Mouse (Mus musculus): ENCODE results near the gene Ugt1a1.

Gene Ugt1a1

DNA sequence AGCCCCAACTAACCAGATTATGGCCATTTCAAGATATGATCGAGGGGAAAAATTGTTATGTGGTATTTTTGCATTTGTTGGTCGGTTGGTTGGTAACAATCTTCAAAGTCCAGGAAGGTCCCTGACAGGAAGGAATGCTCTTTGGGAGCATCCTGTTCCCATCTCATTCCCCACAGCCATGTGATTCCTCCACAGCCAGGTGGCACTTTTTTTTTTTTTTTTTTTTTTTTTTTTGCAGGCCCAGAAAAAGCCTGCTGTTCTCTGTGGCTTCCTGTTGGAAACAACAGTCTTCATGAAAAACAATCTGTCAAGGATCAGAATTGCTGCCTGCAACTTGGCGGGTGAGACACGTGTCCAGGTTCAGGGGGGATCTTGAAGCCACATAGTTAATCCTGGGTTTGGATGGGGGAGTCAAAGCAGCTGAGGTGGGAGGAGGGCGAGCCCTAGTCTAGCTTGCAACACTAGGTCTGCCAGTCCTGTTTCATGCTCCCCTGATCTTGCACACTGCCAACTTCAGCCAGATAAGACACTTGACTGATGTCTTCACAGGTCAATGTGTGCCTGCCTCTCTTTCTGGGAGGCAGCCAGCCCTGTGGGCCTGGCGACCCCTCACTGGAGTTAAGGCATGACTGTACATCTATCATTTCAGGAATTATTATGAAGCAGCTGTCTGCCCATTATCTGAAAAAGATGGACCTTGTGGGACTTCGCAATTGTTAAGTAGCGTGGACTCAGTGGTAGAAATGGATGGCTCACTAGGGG, 47.3 kb downstream of the Ugt1a1 start:
- peak in 1 of 2 experiments; percentile 24 for DNase-seq

DNA sequence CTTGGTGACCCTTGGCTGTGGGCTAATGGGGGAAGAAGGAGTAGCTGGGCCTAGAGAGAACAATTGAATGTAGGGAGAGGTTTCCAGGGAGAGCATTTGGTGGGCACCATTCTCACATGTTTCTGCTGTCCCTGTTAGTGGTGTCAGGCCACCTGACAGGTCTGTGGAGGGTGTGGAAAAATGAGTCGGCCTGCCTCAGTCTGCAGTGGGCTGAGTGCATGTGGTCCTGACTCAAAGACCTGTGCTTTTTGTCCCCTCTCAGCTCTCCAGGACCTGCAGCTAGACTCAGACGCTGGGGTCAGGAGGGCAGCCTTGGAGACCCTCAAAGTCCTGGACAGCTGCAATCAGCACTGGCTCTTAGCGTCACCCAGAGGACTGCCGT, 47.9 kb downstream of the Ugt1a1 start:
- DNase-seq, result no peak

DNA sequence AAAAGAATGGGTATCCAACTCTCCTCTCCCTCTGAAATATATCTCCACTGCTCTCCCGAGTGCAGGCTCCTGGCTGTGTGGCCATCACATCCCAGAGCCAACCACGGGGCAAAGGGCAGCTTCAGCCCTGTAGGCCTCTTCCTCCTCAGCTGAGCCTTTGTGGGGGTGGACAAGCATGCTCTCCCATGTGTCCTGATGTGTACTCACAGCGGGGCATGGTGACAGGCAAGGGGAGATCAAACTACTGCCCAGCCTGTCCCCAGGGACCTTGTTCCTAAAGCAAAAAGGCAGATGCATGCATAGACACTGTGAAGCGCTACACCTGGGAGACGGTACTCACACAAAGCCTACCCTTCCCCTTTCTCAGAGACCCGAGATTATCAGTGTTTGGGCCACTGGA, 48.4 kb downstream of the Ugt1a1 start:
- peak in 1 of 2 experiments; percentile 36 for DNase-seq

DNA sequence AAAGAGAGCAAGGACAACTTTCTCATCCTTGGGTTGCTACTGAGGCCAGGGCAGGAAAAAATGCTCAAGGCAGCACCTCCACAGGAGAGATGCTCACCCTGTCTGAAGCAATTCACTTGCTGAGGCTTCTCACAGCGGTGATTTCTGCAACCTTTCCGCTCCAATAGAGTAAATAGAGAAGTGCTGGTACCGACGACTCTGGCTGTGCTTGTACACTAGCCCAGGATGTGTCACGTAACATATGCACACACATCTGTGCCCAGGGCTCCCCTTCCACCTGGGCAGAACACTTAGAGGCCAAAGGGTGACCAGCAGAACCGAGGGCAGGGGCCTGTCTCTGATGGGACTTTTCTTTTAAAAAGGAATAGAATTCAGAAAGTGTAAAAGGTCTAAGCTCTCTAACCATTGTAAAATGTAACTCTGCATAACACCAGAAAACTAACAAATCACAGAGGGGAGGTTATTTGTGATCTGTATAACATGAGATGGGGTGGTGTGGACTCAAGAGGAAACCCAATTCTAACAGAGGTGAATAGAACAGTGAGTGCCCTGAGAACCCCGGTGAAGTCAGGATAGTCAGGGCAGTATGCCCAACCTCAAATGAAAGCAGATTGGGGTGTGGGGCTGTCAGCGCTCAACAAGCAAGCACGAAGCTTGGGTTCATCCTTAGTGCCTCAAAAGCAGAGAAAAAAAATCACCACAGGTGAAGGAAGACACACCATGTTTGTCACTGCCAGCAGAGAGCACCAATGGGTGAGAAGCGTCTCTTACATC, 49.0 kb downstream of the Ugt1a1 start:
- DNase-seq, result peak in 1 of 2 experiments; percentile 6

DNA sequence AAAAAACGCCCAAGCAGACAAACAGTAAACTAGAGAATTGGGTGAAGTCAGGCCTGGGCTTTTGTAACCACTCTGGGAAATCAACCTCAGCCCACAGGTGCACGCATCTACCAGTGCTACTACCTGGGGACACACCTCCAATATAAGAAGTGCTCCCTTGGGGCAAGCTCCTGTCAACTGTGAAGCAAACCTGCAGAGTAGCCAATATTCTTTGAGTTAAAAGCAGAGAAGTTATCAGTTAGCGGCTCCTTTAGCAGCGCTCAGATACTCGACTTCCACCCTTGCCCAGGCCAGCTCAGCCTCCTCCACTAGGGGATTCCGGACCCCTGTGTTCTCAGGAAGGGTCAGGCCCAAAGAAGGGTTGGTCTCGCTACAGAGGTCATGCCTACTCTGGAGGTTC, 49.9 kb downstream of the Ugt1a1 start:
- DNase-seq, result peak in 1 of 2 experiments; percentile 23

DNA sequence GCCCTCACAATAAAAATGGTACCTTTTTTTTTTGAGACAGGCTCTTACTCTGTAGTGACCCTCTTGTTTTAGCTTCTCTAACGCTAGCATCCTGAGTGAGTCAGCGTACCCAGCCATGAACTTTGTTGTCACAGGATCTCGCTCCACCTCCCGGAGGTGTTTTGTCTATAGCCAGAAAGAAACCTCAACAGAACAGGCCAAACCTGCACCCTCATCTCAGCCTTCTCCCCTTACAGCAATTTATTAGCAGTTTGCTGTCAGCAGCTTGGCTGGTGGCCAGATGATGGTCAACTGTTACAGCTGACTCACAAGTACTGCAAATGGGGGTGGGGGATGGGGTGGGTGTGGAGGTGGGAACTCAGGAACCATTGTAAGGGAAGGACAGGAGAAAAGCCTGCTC, 50.5 kb downstream of the Ugt1a1 start:
- peak in 1 of 2 experiments; percentile 15 for DNase-seq

DNA sequence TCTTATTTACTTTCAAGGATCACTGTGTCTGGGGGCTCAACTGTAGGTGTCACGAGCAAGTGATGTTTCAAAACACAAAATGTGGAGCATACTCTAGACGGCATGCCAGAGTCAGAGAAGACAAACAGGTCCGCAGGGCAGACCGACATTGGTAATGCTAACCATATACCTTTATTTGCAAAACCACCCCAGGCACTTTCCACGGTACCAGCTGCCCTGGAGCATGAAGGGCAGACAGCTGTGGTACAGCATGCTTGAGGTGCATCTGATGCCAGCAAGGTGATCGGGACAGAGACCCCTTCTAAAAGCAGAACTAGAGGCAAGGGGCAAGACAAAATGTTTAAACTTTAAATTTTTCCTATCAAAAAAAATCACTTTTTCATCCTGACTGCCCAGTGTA, 51.2 kb downstream of the Ugt1a1 start:
- DNase-seq, result no peak

DNA sequence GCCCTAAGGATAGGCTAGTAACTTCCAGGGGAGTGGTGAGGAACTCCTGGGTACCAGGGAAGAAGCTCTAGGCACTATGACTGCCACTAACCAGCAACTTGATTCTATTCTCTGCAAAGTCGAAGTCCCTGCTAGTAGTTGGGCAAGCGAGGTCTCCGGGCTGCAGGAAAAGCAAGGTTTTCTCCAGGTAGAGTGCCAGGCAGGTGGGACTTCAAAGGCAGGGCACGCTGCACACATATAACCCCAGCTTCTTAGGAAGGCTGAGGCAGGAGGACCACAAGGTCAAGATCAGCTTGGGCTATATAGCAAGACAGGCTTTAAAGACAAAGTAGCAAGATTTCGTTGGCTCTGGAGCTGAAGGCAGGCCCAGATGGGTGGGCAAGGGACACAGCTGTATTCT, 52.0 kb downstream of the Ugt1a1 start:
- DNase-seq, result peak in 1 of 2 experiments; percentile 15

DNA sequence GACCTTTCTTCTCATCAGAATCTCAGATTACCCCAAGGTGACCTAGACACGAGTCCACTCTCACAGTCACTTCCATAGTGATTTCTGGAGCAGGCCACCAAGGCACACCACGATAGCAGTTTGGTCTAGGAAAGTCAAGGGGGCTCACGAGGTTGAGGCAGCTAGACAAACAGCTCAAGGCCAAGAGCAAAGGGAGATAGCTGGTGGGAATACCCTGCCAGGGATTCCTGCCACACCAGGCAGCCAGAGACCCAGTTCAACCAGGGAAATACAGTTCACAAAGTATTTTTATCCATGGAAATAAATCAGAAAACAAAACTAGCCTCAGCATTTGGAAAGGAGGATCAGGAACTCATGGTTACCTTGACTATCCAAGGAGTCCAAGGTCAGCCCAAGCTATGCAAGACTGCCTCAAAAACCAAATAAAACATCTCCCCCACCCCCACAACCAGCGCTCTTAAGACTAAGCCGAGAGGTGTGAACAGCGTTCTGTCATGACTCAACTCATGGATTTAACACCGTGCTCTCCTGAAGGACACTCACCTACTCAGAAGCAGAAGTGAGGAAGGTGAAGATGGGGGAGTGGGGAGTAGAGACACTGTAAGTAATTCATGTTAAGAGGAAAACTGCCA, 52.6 kb downstream of the Ugt1a1 start:
- no peak for DNase-seq

DNA sequence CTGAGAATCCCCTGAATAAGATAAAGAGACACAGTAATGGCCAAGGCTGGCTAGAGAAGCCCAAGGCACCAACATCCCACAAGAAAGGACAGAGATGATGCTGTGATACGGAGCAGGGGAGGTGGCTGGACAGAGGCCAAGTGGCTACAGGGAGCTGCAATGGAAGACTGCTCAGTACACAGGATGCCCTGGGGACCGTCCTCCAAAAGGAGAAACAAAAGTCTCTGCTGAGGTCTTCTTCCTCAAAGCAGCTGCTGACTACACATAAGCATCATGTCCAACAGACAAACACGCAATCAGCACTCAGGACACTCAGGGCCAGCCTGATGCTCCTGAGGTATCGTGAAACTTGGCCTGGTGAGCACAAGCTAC, 53.1 kb downstream of the Ugt1a1 start:
- DNase-seq, result peak in 1 of 2 experiments; percentile 12

DNA sequence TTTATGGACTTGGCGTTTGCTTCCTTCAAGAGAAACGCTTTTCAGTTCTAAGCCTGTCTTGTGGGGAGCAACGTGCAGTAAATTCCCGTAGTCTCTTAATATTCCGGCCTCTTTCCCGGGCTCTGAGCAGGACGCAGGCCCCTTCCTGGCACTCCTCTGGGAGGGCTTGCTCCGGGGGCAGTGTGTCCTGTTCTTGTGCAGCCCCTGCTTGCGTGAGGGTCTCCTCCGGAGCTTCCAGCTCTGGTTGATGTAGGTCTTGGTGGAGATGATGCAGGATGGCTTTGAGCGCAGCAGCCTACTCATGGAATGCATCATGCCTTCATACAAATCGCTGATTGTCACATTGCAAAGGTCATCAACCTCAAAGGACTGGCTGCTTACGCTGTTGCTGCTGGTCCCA, 54.4 kb downstream of the Ugt1a1 start:
- peak in 1 of 2 experiments; percentile 17 for DNase-seq

DNA sequence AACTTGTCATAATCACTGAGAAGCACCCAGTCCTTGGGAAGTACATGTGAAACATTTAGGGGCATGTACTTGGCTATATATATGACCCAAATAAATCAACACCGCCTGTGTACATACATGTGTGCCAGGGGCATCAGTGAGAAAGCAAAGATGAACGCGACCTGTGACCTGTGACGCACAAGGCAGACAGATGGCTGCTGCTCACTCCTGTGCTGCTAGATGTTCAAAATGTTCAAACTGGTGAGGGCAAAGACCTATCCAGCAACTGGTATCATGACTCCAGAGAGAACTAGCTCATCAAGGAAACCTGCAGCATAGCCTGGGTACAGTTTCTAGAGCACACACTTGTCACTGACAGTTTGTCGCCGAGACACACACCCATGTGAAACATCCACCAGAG, 55.7 kb downstream of the Ugt1a1 start:
- no peak for DNase-seq

DNA sequence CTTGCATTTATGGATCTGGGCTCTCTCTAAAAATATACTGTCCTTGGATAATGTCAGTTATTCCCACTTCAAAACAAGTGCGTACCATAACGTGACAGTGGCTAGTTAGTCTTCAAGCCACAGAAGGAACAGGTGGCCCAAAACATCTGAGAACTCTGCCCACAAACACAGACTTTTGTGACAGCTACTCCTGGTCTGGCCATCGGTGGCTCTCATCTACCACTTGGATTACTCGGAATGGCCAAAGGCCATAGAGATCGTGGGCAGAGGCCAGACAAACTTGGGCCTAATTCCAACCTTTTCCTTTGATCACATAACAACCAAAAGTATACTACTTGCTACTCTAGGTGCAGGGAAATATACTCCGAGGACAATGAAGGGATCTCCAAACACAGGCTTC, 56.3 kb downstream of the Ugt1a1 start:
- no peak for DNase-seq

All from spleen, adult 18-20 months (tissue).